Mouse (Mus musculus): ENCODE results near the gene Ppp1r17.

- TF ChIP-seq CTCF (IDR thresholded peaks at IDR 0.05; ENCODE audit: low read depth, low read length), result no peak
- no peak for TF ChIP-seq POLR2A (IDR thresholded peaks at IDR 0.05; ENCODE audit: insufficient read depth, low read length)
These were observed 10.0 kb downstream of the Ppp1r17 start for GRCm38 (mm10) chr6:56027318-56027717.
